Mouse (Mus musculus): ENCODE results near the gene Mpp2.

Mpp2 gene

GRCm38 (mm10) chr11:102013201-102013600 is 75.1 kb downstream of the Mpp2 start:
- no peak for TF ChIP-seq GATA4 (IDR thresholded peaks at IDR 0.05; ENCODE audit: insufficient replicate concordance, low read length)

- TF ChIP-seq GATA4 (IDR thresholded peaks at IDR 0.05; ENCODE audit: insufficient replicate concordance, low read length): no peak
Observed at GRCm38 (mm10) chr11:102011510-102011909, 76.8 kb downstream of the Mpp2 start.

- TF ChIP-seq GATA4 (IDR thresholded peaks at IDR 0.05; ENCODE audit: insufficient replicate concordance, low read length): no peak
Observed at GRCm38 (mm10) chr11:102010140-102010539, 78.2 kb downstream of the Mpp2 start.

- TF ChIP-seq GATA4 (IDR thresholded peaks at IDR 0.05; ENCODE audit: insufficient replicate concordance, low read length): no peak; the same call in 1 of the 2 replicates
Observed at GRCm38 (mm10) chr11:102008954-102009637, 79.2 kb downstream of the Mpp2 start.

GRCm38 (mm10) chr11:102008372-102008771 is 79.9 kb downstream of the Mpp2 start:
- TF ChIP-seq GATA4 (IDR thresholded peaks at IDR 0.05; ENCODE audit: insufficient replicate concordance, low read length): no peak

Data from liver, adult (tissue).